Mouse (Mus musculus) lung, postnatal 0 days (tissue): ENCODE measurements around the gene Ppfia2.

Experiments used
- CTCF ChIP-seq: IDR thresholded peaks from 2 replicates; pipeline ENCODE4 v1.5.1; 2016; ENCODE audit warnings: antibody characterized with exemption, mild to moderate bottlenecking
- EP300 ChIP-seq: IDR thresholded peaks from 2 replicates; pipeline ENCODE4 v1.6.1; 2016; ENCODE audit warnings: antibody characterized with exemption, mild to moderate bottlenecking, control low read depth

GRCm38 (mm10) chr10:106610222-106610621 lies 140.1 kb downstream of the Ppfia2 start:
- TF ChIP-seq CTCF: no peak
- TF ChIP-seq EP300: no peak
